Mouse (Mus musculus) gastrocnemius, adult 18-20 months (tissue): Measurements from ENCODE around the gene Sgca. TPM values are rescaled to one million over a fixed set of nuclear protein-coding genes. Genes with fewer than 3 reads are reported as not detected.
"Not testable (repeated sequence)": the region's sequence is repeated elsewhere in the genome, so short reads cannot be mapped to it uniquely, and the experiment has no call there.

Experiments
- DNase-seq: peaks from one replicate; pipeline ENCODE4 v3.0.0; 2021; ENCODE audit warnings: low spot score
- long read RNA-seq, 2 experiments: library from polyadenylated mRNA; stranded (forward); transcript quantifications; one replicate each; pipeline ENCODE4 v2.0.0; 2021
- total RNA-seq, 2 experiments: library from RNA; stranded (reverse); gene quantifications; 2 replicates each; pipeline ENCODE4 v1.2.3; 2021

Sgca gene
- total RNA-seq: 100 to 1,000 TPM; 283 to 304 TPM
- long read RNA-seq, experiment 1, transcript Sgca-201 (10 exons, 1,465 nt): major isoform, 138 of 206 reads
- long read RNA-seq, experiment 1, transcript Sgca-202 (11 exons, 1,724 nt): minor isoform, 15 of 206 reads
- long read RNA-seq, experiment 1, partial matches to known transcripts: 27 of 206 reads
- long read RNA-seq, experiment 1, other reads (novel, unspliced or antisense): 26 of 206 reads
- long read RNA-seq, experiment 2, transcript Sgca-201 (10 exons, 1,465 nt): major isoform, 139 of 193 reads
- long read RNA-seq, experiment 2, transcript Sgca-202 (11 exons, 1,724 nt): minor isoform, 7 of 193 reads
- long read RNA-seq, experiment 2, partial matches to known transcripts: 21 of 193 reads
- long read RNA-seq, experiment 2, other reads (novel, unspliced or antisense): 25 of 193 reads

- peak; percentile 64 for DNase-seq
Observed at GRCm38 (mm10) chr11:94976199-94976598, at the start of gene Sgca. TSS of gene Sgca (minus strand) at chr11:94976327.

- DNase-seq: no peak
Observed at GRCm38 (mm10) chr11:95025227-95026012, 49.3 kb upstream of the Sgca start.

GRCm38 (mm10) chr11:95024439-95025184, 48.5 kb upstream of the Sgca start:
- DNase-seq: no peak

GRCm38 (mm10) chr11:95023481-95023880, 47.4 kb upstream of the Sgca start:
- no peak for DNase-seq

GRCm38 (mm10) chr11:95022237-95022992, 46.3 kb upstream of the Sgca start:
- DNase-seq: no peak

GRCm38 (mm10) chr11:95015484-95015883, 39.4 kb upstream of the Sgca start:
- DNase-seq: no peak

GRCm38 (mm10) chr11:95012487-95012886, 36.4 kb upstream of the Sgca start:
- no peak for DNase-seq

GRCm38 (mm10) chr11:95012075-95012474, 35.9 kb upstream of the Sgca start:
- no peak for DNase-seq

GRCm38 (mm10) chr11:95011416-95011815, 35.3 kb upstream of the Sgca start:
- DNase-seq: no peak

- not testable (repeated sequence) for DNase-seq
Observed at GRCm38 (mm10) chr11:95010841-95011403, 34.8 kb upstream of the Sgca start.

- no peak for DNase-seq
Observed at GRCm38 (mm10) chr11:95010141-95010739, 34.1 kb upstream of the Sgca start.

- no peak for DNase-seq
Observed at GRCm38 (mm10) chr11:95009629-95010014, 33.5 kb upstream of the Sgca start, which contains the start of gene Samd14. TSS of gene Samd14 (plus strand) at chr11:95009879.

GRCm38 (mm10) chr11:95008661-95009628, 32.8 kb upstream of the Sgca start:
- DNase-seq: no peak

- DNase-seq: no peak
Observed at GRCm38 (mm10) chr11:95007418-95007817, 31.3 kb upstream of the Sgca start.

- DNase-seq: peak; percentile 79
Observed at GRCm38 (mm10) chr11:95006525-95007219, 30.5 kb upstream of the Sgca start.

GRCm38 (mm10) chr11:95006038-95006437, 29.9 kb upstream of the Sgca start:
- DNase-seq: no peak

GRCm38 (mm10) chr11:95004937-95005198, 28.7 kb upstream of the Sgca start:
- no peak for DNase-seq

GRCm38 (mm10) chr11:95004136-95004936, 28.2 kb upstream of the Sgca start:
- DNase-seq: no peak
